Mouse (Mus musculus) heart, embryonic 13.5 days (tissue): ENCODE measurements at regions not wholly inside any gene's neighbourhood (a gene's known extent, or its start where the extent isn't known, plus 50 kb on each side); places are given as distances from the start of the nearest gene placed in this dataset.

ENCODE experiments used
- ATAC-seq: fragments of 200-750 bp; cut with Nextera tagmentation; 2 replicates; pipeline ENCODE4 v1.8.0; 2017; ENCODE audit warnings: moderate TSS enrichment; ENCODE audit not compliant: insufficient number of reproducible peaks, low FRiP score, low TSS enrichment; ENCODE audit errors: extremely low read depth
- H3K27ac ChIP-seq: fragments of 300-500 bp; sonication (generic); replicated peaks from 2 replicates; pipeline ENCODE4 v1.5.1; 2015; ENCODE audit warnings: moderate library complexity, mild to moderate bottlenecking, inconsistent platforms
- H3K27me3 ChIP-seq: fragments of 300-500 bp; sonication (generic); replicated peaks from 2 replicates; pipeline ENCODE4 v1.6.1; 2015; ENCODE audit warnings: mild to moderate bottlenecking, inconsistent platforms
- H3K36me3 ChIP-seq: fragments of 300-500 bp; sonication (generic); 2 replicates; pipeline ENCODE4 v1.6.1; 2015; ENCODE audit warnings: mild to moderate bottlenecking, inconsistent platforms
- H3K4me1 ChIP-seq: fragments of 300-500 bp; sonication (generic); 2 replicates; pipeline ENCODE4 v1.6.1; 2015; ENCODE audit warnings: inconsistent platforms
- H3K4me2 ChIP-seq: fragments of 300-500 bp; sonication (generic); 2 replicates; pipeline ENCODE4 v1.6.1; 2015; ENCODE audit warnings: inconsistent platforms, mild to moderate bottlenecking, moderate library complexity
- H3K4me3 ChIP-seq: fragments of 300-500 bp; sonication (generic); 2 replicates; pipeline ENCODE4 v1.5.1; 2015; ENCODE audit warnings: moderate library complexity, mild to moderate bottlenecking, inconsistent platforms
- H3K9ac ChIP-seq: fragments of 300-500 bp; sonication (generic); 2 replicates; pipeline ENCODE4 v1.6.1; 2015; ENCODE audit warnings: inconsistent platforms, mild to moderate bottlenecking, moderate library complexity
- H3K9me3 ChIP-seq: fragments of 300-500 bp; sonication (generic); 2 replicates; pipeline ENCODE4 v1.6.1; 2016; ENCODE audit warnings: inconsistent platforms
- WGBS: fragments of 180-500 bp; shearing (Covaris S2); methylation state at CpG from one replicate; pipeline ENCODE4 v1.1.7; 2015; ENCODE audit warnings: mixed read lengths; 5-methylcytosine and 5-hydroxymethylcytosine counted together

- 74% methylated on average over 4 of the region's 4 CpGs for WGBS
Observed at GRCm38 (mm10) chr6:89040919-89041318, 138.9 kb downstream of the Tpra1 start.

GRCm38 (mm10) chr6:89042478-89043239, 140.6 kb downstream of the Tpra1 start:
- Histone ChIP-seq H3K4me2 (no peak overlapping the region), H3K9ac (no peak overlapping the region), H3K27ac (no peak overlapping the region), H3K36me3 (no peaks in the 10 kb centered on the region), H3K4me1 (0 out of 2 replicates have a peak, but pooled peaks cover 1% of the 10 kb centered on the region), H3K9me3 (peaks cover 3% of the 10 kb centered on the region; the same call in 1 of the 2 replicates), H3K4me3 (no peak overlapping the region), H3K27me3 (peaks cover 11% of the 10 kb centered on the region; the same call in 1 of the 2 replicates)
- WGBS, result 24% methylated on average over 24 of the region's 24 CpGs
- ATAC-seq, result no peak

More at GRCm38 (mm10) chr6:89040919-89041318, 138.9 kb downstream of the Tpra1 start:
- H3K27ac ChIP-seq, result no peak overlapping the region
- no peak overlapping the region for H3K9ac ChIP-seq
- peaks cover 14% of the 10 kb centered on the region for H3K27me3 ChIP-seq
- H3K4me2 ChIP-seq, result no peak overlapping the region
- no peak for ATAC-seq
- no peaks in the 10 kb centered on the region for H3K36me3 ChIP-seq
- H3K9me3 ChIP-seq, result no peaks in the 10 kb centered on the region
- H3K4me3 ChIP-seq, result no peak overlapping the region
- H3K4me1 ChIP-seq, result 0 out of 2 replicates have a peak, but pooled peaks cover 7% of the 10 kb centered on the region

- ATAC-seq, result no peak
- Histone ChIP-seq H3K4me1 (no peaks in the 10 kb centered on the region), H3K27ac (no peak overlapping the region), H3K27me3 (peaks cover 23% of the 10 kb centered on the region; the same call in 1 of the 2 replicates), H3K9me3 (peaks cover 3% of the 10 kb centered on the region; the same call in 1 of the 2 replicates), H3K9ac (no peak overlapping the region), H3K4me2 (no peak overlapping the region), H3K36me3 (no peaks in the 10 kb centered on the region), H3K4me3 (no peak overlapping the region)
- WGBS, result 55% methylated on average over 4 of the region's 4 CpGs
Observed at GRCm38 (mm10) chr6:89045436-89045966, 143.4 kb downstream of the Tpra1 start.

- H3K27me3 ChIP-seq, result peaks cover 17% of the 10 kb centered on the region; the same call in 1 of the 2 replicates
- 74% methylated on average over 2 of the region's 2 CpGs for WGBS
- no peak overlapping the region for H3K4me3 ChIP-seq
- H3K9ac ChIP-seq, result no peak overlapping the region
- no peak overlapping the region for H3K27ac ChIP-seq
- no peaks in the 10 kb centered on the region for H3K36me3 ChIP-seq
- no peaks in the 10 kb centered on the region for H3K4me1 ChIP-seq
- ATAC-seq, result no peak
- peaks cover 3% of the 10 kb centered on the region; the same call in 1 of the 2 replicates for H3K9me3 ChIP-seq
- H3K4me2 ChIP-seq, result no peak overlapping the region
Observed at GRCm38 (mm10) chr6:89046476-89046875, 144.4 kb downstream of the Tpra1 start.

GRCm38 (mm10) chr6:89047629-89048332, 145.7 kb downstream of the Tpra1 start:
- H3K27me3 ChIP-seq, result peaks cover 12% of the 10 kb centered on the region; the same call in 1 of the 2 replicates
- H3K36me3 ChIP-seq, result no peaks in the 10 kb centered on the region
- H3K9ac ChIP-seq, result no peak overlapping the region
- ATAC-seq, result no peak
- no peak overlapping the region for H3K4me2 ChIP-seq
- H3K4me3 ChIP-seq, result no peak overlapping the region
- no peak overlapping the region for H3K27ac ChIP-seq
- H3K4me1 ChIP-seq, result no peaks in the 10 kb centered on the region
- WGBS, result 49% methylated on average over 6 of the region's 6 CpGs
- H3K9me3 ChIP-seq, result peaks cover 3% of the 10 kb centered on the region; the same call in 1 of the 2 replicates

GRCm38 (mm10) chr6:89049290-89049689, 147.2 kb downstream of the Tpra1 start:
- ATAC-seq, result no peak
- peaks cover 3% of the 10 kb centered on the region; the same call in 1 of the 2 replicates for H3K9me3 ChIP-seq
- H3K36me3 ChIP-seq, result no peaks in the 10 kb centered on the region
- no peak overlapping the region for H3K4me2 ChIP-seq
- no peaks in the 10 kb centered on the region for H3K4me1 ChIP-seq
- H3K9ac ChIP-seq, result no peak overlapping the region
- no peak overlapping the region for H3K4me3 ChIP-seq
- H3K27me3 ChIP-seq, result peaks cover 12% of the 10 kb centered on the region; the same call in 1 of the 2 replicates
- 32% methylated on average over 1 of the region's 1 CpGs for whole genome bisulfite sequencing
- no peak overlapping the region for H3K27ac ChIP-seq

- WGBS, result 70% methylated on average over 13 of the region's 13 CpGs
- H3K4me2 ChIP-seq, result no peak overlapping the region
- H3K27ac ChIP-seq, result no peak overlapping the region
- H3K27me3 ChIP-seq, result peaks cover 12% of the 10 kb centered on the region; the same call in 1 of the 2 replicates
- H3K36me3 ChIP-seq, result no peaks in the 10 kb centered on the region
- no peak overlapping the region for H3K9ac ChIP-seq
- H3K4me1 ChIP-seq, result no peaks in the 10 kb centered on the region
- no peak for ATAC-seq
- peaks cover 3% of the 10 kb centered on the region; the same call in 1 of the 2 replicates for H3K9me3 ChIP-seq
- H3K4me3 ChIP-seq, result no peak overlapping the region
Observed at GRCm38 (mm10) chr6:89050575-89051270, 148.7 kb downstream of the Tpra1 start.

- peaks cover 12% of the 10 kb centered on the region; the same call in 1 of the 2 replicates for H3K27me3 ChIP-seq
- no peak overlapping the region for H3K9ac ChIP-seq
- no peaks in the 10 kb centered on the region for H3K9me3 ChIP-seq
- WGBS, result 65% methylated on average over 9 of the region's 9 CpGs
- ATAC-seq, result no peak
- H3K4me3 ChIP-seq, result no peak overlapping the region
- no peaks in the 10 kb centered on the region for H3K4me1 ChIP-seq
- no peak overlapping the region for H3K4me2 ChIP-seq
- no peaks in the 10 kb centered on the region for H3K36me3 ChIP-seq
- H3K27ac ChIP-seq, result no peak overlapping the region
Observed at GRCm38 (mm10) chr6:89052758-89053460, 150.9 kb downstream of the Tpra1 start.

GRCm38 (mm10) chr6:89054060-89054459, 152.0 kb downstream of the Tpra1 start:
- Histone ChIP-seq H3K4me3 (no peak overlapping the region), H3K27me3 (0 out of 2 replicates have a peak, but pooled peaks cover under 1% of the 10 kb centered on the region), H3K27ac (no peak overlapping the region), H3K36me3 (no peaks in the 10 kb centered on the region), H3K9ac (no peak overlapping the region), H3K9me3 (no peaks in the 10 kb centered on the region), H3K4me2 (no peak overlapping the region), H3K4me1 (no peaks in the 10 kb centered on the region)
- ATAC-seq, result no peak
- WGBS, result 77% methylated on average over 13 of the region's 13 CpGs

GRCm38 (mm10) chr6:89059431-89059975, 157.5 kb downstream of the Tpra1 start:
- Histone ChIP-seq H3K4me3 (no peak overlapping the region), H3K36me3 (no peaks in the 10 kb centered on the region), H3K9me3 (no peaks in the 10 kb centered on the region), H3K27ac (no peak overlapping the region), H3K9ac (no peak overlapping the region), H3K4me2 (no peak overlapping the region), H3K27me3 (no peaks in the 10 kb centered on the region; the same call in 1 of the 2 replicates), H3K4me1 (no peaks in the 10 kb centered on the region)
- WGBS, result 70% methylated on average over 4 of the region's 4 CpGs
- no peak for ATAC-seq
